Mouse (Mus musculus) bone marrow macrophage, adult 2 months (primary cell): ENCODE measurements around the gene Orm2.

Experiments
- CTCF ChIP-seq: IDR thresholded peaks from 2 replicates; pipeline ENCODE4 v1.5.1; 2012; ENCODE audit warnings: low read depth, mild to moderate bottlenecking, low read length, moderate library complexity
- POLR2A ChIP-seq: IDR thresholded peaks from 2 replicates; pipeline ENCODE4 v1.6.1; 2012; ENCODE audit warnings: mild to moderate bottlenecking, low read depth, low read length, borderline replicate concordance

DNA sequence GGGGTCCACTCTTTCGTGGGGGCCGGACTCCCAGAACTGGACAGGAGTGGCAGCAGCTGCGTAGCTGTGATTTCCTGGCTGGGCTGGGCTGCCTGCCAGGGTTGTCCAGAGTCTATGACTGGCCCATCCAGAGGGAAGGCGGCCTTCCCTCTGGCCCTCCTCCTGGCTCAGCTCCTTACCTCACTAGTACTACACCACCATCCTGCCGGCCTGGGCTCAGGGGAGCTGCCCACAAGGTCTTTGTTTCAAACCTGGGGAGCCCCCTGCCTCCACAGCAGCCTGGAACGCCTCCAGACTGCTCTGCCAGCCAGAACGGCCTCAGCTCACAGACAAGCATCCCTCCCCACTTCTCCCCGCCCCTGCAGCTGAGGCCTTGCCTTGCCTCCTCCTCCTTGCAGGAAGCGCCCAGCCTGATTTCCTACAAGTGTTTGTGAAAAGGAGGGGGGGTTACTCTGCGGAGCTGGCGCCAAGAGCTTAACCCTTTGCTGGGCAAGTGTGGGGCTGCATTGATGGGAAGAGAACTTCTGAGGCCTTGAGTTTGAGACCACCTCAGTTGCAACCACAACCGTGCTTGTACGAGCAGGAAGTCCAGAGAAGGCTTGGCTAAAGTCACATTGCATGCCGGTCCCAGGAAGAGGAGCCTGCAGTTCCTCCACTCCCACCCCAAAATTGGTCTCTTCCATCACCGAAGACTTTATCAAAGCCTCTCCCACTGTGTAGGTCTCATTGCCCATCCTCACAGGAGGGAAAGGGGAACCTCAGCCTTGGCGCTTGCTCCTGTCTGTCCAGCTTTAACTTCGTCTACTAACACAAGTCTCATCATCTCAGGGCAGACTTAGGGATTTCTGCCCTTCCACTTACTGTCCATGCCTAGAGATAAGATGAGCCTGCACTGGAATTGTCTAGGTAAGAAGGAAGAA is 41.1 kb downstream of the Orm2 start, which contains the start of gene Akna:
- no peak for TF ChIP-seq CTCF
- no peak; the same call in 1 of the 2 replicates for TF ChIP-seq POLR2A
